Mouse (Mus musculus): ENCODE results near the gene Rxfp4.
A peak's percentile ranks its signal among the peaks of the same experiment; 100 is the strongest.

The Rxfp4 gene

DNA sequence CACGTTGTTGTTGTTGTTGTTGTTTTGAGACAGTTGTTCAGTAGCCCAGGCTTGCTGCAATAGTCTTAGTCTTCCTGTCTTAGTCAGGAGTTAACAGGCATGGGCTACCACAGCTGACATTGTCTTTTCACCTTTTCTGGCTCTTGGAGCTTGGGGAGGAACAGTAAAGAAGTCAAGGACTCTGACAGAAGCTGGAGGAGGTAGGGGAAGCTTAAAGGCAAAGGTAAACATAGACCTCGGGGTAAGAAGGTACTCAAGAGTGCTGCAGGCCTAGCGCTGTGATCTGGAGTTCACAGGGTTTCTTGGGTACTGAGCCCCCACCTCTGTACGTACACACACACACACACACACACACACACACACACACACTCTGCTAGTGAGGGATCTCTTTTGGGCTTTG, 24.2 kb downstream of the Rxfp4 start:
- no peak for DNase-seq (ENCODE audit: low spot score)

DNA sequence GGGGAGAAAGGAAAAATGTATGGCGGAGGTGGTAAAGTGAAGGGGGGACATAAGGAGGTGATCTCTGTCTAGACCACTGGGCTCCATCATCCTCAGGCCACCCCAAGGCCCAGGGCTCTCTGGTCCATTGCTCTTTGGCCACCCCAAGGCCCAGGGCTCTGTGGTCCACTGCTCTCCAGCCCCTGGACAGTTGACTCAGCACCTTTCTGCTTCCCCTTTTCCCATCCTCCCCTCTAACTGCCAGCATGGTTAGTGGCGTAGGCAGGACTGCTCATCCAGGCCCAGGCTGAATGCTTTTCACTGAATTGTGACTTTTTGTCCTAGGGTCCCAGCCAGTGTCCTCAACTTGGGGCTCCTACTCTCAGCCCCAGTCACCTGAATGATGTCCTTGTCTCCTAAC, 25.4 kb downstream of the Rxfp4 start:
- no peak for DNase-seq (ENCODE audit: low spot score)

DNA sequence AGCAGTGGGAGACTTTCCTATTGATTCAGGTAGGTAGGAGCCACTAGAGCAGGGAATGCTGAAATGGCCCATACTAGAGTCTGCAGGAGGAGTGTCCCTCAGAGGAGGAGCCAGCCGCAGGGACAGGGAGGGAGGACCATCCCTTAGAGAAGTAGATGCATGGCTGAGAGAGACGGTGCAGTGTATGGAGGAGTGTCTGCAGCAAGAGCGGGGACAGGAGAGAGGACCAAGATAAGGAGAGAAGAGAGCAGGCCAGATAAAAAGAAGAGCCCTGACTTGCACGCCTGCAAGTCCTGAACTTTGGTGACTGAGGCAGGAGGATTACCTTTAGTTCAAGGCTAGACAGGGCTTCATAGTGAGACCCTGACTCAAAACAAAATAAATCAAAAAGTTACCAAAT, 25.8 kb downstream of the Rxfp4 start:
- no peak for DNase-seq (ENCODE audit: low spot score)

DNA sequence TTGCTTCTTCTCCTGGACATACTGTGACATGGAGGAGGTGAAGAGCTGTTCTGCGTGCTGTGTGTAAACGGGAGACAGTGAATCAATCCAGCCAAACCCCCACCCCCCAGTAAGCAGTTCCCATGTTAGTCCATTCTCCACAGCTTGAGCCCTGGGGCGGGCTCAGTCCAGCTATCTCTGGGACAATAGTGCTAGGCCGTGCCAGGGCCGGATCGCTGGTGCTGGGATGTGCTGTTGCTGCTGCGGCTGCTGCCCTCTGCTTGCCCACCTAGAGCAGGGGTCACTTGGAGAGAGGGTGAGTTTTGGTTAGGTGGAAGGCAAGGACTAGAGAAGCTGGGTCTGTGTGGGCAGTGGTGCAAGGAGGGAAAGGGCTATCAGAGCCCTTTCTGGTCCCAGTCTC, 26.6 kb downstream of the Rxfp4 start:
- DNase-seq (ENCODE audit: low spot score): no peak

DNA sequence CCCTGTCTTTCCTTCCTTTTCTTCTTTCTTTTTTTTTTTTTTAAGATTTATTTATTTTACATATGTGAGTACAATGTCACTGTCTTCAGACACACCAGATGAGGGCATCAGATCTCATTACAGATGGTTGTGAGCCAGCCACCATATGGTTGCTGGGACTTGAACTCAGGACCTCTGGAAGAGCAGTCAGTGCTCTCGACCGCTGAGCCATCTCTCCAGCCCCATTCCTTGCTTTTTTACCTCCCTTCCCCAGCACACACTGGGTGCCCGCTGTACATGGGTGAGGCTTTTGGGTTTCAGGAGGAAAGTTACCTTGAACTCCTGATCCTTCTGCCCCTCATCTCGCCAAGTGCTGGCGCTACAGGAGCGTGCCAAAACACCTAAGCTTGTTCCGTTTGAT, 27.4 kb downstream of the Rxfp4 start:
- DNase-seq (ENCODE audit: low spot score): no peak

DNA sequence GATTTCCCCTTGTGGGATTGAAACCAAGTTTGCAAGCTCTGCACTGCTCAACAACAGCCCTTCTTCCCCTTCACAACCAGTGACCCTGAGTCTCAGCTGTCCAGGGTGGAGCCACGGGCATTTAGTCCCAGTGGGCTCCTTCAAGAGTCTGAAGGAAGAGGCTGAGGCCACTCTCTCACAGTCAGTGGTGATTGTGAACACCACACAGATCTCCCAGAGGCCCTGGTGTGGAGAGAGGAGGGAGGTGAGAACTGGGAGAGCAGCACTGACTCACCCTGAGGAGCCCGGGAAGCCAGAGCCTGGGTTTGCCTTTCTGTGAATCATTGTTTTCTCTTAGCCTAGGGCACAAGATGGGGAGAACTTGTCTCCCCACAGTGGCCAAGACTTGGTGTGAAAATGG, 28.0 kb downstream of the Rxfp4 start:
- peak; percentile 57 for DNase-seq (ENCODE audit: low spot score)

DNA sequence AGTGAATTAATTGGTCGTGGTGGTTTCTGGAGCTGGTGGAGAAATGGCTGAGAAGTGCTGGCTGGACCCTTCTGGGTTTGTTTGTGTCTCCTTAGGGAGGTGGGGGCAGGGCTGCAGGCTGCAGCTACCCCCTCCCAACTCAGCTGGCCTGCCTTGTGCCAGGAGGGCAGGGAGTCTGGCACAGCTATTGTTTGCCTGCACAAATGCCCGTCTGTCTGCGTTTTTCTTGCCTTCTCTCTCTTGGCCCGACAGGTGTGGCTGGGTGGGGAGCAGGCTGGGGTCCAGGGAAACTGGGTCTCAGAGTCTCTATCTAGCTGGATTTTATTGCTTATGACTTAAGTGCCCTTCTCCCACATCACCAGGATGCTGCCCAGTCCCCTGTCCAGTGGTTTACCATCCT, 28.6 kb downstream of the Rxfp4 start:
- no peak for DNase-seq (ENCODE audit: low spot score)

DNA sequence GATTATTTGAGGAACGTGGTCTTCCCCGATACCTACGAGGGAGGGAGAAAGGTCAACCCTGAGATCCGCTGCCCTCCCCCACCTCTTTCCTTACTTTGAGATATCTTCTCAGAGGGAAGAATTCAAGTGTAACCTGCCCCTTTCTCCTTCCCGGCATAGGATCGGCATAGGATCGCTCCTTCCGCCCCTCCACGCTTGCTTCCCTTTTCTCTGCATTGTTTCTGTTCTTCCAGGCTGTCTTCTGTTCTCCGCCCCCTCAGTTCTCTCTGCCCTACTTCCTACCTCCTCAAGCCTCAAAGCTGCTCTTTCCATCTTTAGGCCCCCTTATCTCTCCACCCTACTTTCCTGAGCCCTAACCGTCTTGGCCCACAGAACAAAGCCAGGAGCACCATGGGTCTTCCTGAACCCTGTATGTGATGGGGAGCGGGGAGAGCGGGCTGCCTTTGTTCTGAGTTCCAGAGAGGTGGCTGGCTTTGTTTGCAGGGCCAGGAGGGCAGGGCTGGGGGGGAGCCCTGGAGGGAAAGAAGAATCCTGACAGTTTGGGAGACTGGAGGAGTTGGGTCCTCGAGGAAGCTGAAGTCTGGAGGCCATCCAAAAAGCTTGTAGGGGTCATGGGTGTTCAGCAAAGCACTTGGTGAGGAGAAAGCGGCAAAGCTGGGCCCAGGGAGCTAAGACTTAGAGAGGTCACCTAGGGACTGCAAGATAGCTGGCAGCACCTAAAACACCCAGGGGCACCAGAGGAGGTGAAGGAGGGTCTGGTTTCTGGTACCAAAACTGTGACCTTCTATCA, 29.4 kb downstream of the Rxfp4 start:
- DNase-seq (ENCODE audit: low spot score): no peak

DNA sequence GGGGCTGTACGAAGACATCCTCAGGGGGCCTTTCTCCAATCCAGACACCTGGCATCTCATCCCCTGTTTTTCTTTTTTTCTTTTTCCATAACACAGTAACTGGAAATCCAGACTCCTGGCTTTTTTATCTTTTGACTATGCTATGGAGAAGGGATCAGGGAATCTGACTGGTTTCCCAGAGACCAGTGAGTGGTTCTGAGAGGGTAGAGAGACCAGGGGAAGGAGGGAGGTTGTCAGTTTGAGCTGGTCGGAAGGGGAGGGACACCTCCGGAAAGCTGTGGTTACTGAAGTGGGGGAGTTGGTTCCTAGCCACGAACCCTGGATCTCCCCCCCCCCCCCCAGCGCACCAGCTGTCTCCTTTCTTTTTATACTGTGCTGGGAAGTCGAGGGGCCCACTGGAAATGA, 30.0 kb downstream of the Rxfp4 start:
- DNase-seq (ENCODE audit: low spot score): no peak

DNA sequence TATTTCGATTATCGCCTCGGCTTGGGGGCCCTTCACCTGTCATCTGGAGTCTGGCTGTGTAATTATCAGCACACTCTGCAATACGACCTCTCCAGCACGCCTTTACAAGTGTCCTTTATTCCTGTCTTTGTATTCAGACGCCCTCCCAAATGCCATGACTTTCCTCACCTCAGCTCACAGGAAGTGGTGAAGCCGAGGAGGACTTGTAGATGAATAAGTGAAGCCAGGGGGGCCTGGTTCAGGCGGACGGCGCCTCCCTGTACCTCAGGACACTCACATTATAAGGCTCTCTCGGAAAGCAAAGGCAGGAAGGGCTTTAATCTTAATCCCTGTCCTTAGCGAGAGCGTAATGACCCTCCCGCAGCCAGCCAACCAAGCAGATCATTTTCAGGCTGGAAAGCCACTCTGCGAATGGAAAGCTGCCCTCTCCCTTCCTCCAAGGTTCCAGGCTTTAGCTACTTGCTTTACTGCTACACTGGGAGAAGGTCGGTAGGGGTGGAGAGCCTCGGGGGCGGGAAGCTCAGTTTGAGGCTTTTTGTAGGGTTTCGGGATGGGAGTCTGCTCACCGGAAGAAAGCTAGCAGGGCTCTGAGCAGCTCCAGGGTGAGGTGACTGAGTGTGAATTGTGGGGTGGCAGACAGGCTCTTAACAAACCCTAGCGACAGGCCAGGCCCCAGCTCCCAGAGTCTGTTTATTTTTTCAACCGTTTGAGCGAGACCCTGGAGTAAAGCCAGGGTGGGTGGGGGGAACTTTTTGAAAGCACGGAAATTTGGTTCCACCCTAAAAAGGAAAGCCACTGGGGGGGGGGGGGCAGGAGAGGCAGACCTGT, 30.6 kb downstream of the Rxfp4 start:
- DNase-seq (ENCODE audit: low spot score): peak; percentile 41

DNA sequence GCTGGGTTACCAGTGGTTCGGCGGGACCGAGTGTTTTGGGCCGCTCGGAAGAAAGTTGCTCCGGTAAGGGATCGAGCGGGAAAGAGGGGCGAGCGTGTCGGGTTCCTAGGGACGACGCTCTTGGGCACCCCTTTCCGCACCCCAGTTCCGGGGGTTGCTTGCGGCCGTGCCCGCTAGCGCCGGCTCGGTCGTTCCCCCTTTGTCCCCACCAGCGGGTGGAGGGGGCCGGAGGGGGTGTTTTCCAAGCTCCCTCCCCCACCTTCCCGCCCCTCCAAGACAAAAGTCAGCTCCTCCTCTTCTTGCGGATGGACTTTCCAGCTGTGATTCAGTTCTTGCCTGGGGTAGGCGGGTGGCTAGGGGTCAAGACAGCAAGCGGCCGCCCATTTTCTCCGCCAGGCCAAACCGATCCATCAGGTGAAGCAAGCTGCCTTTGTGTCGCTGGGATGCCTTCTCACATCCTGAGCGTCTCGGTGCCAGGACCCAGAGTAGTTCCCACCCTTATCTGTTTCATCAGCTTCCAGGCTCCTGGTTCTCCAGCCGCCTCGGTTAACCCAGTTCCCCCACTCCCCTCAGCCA, 31.3 kb downstream of the Rxfp4 start:
- peak; percentile 62 for DNase-seq (ENCODE audit: low spot score)

DNA sequence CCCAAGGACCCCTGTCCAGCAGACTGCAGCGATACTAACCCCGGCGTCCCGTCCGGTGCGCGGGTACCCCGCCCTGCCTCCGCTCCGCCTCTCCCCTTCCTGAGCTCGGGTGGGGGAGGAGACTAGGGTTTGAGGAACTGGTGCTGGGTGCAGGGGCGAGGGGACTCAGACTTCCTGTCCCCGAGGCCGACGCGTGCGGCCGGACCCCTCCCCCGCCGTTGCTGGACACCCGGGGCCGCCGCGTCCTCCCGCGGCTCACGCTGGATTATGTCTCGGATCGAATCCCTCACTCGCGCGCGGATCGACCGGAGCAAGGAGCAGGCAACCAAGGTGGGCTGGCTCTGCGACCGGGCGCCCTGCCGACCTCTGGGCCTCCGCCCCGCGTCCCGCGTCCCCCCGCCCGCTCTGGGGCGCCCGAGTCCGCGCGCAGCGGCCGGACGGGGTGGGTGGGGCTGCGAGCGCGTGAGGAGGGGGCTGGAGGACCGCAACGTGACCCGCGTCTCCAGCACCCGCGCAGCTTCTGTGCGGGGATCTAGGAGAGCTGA, 31.9 kb downstream of the Rxfp4 start:
- DNase-seq (ENCODE audit: low spot score): peak; percentile 72

DNA sequence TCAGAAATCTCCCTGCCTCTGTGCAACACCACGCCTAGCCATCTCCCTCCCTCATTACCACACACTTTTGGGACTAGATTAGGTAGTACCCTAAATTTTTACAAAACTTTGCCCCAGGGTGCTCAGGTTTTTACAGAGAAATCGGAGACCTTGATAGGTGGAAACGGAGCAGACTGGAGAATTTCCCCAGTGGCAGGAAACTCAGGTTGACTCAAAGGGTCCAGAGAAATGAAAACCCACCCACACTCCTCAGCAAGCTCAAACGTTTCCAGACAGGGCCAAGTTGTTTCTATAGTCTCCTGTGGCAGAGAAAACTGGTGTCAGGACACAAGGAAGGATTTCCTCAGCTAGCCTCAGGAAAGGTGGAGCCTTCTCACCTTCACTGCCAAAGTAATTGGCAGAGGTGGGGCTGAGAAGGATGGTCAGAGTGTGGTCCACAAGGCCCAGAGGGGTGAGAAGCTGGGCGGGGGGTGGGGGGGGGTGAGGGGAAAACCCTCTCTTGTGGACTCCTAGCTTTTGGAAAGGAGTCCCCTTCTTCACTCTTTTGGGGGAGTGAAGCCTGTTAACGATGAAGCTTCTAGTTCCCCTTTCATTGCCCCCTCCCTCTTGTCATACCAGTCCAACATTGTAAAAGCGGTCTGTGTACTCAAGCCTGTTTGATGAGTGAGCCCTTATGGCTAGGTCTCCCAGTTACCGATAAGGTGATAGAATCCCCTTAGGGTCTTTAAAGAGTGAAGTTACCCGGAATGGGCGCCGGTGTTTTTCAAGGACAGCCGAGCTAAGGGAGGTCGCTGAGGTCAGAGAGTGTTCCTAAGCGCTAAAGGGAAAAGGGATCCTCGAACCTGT, 32.6 kb downstream of the Rxfp4 start:
- DNase-seq (ENCODE audit: low spot score): no peak

DNA sequence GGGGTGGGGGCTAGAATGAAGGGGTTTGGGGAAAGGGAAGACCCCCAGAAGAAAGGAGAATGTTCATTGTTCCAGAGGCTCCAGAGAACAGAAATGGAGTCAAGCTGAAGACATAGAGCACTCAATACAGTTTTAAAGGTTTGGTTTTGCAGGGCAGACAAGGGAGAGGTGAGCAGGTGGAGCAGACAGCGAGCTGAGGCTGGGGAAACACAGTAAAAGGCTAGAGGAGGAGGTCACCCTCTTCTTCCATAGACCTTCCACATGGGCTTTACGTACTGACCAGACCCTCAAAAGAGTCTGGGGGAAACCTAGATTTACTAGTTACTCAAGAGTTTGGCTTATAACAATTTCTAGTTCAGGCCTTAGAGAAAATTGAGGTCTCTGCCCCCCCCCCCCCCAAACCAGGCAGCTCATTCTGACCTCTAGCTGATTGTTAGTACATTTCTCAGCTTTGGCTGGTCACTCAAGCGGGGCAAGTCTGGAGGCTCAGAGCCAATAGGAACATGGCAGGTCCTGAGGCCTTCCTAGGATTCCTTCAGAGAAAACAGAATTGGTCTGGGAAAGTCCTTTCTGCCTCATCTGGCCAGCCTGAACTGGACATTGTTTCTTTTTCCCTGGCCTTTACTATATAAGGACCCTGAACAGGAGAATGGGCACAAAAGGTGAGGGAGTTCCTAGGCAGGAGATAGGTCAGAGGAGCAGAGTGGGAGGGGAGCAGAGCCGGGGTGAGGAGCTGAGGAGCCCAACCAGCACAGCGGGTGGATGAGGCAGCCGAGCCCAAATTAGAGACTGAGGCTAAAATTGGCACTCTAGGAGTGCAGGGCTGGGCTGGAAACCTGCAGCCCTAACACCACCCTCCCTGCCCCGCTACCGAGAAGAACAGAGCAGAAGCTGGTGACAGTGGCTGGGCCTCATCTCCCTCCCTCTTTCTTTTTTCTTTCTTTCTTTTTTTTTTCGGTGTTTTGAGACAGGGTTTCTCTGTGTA, 33.5 kb downstream of the Rxfp4 start:
- no peak for DNase-seq (ENCODE audit: low spot score)

DNA sequence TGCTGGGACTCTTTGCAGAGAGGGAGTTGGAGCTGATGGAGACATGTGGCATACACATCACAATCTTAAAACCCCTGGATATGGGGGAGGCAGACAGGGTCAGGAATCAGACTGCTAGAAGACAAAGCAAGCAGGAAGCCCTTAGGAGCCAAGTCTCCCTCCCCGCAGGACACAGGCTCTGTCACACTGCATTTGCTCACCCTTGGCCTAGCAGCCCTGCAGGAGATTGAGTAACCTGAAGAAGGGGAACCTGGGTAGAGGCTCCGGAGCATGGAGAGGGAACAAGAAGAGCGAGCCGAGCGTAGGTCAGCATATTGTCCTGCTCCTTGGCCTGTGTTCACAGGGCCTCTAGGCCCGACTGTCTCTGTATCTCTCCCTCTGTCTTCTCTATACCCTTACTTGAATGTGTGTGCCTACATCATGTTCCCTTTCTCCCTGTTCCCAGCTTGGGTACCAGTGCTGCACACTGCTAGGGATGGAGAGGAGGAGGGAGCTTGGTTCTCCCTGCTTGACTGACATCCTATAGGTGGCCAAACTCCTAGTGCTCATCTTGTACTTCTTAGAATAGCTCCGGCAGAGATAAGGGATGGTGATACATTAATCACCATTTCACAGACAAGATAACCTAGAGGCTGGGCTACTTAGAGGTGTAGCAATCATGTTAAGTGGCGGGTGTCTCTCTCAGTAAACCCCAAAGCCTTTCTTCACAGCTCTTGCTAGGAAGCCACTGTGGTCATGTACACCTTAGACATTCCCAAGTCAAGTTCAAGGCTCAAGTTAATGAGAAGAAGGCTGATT, 34.7 kb downstream of the Rxfp4 start:
- DNase-seq (ENCODE audit: low spot score): no peak

DNA sequence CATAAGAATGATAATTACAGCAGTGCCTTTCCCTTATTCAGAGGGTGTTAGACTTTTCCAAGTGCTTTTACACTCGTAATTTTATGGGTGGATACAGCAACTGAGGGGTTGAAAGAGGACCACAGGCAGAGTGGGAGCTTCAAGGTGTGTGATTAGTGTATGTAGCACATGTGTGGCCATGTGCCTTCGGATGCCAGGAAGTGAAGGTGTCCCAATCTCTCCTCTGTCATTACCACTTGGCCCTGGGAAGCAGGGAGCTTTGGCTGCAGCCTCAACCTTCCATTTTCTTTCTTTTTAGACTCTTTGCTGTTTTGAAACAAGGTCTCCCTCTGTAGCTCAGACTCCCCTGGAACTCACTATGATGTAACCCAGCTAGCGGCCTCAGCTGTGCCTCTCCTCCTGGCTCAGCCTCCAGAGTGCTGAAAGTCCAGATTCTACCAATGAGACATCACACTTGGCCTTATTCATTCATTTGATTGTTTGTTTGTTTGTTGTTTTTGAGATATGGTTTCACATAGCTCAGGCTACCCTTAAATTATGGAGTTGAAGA, 35.9 kb downstream of the Rxfp4 start:
- DNase-seq (ENCODE audit: low spot score): no peak

DNA sequence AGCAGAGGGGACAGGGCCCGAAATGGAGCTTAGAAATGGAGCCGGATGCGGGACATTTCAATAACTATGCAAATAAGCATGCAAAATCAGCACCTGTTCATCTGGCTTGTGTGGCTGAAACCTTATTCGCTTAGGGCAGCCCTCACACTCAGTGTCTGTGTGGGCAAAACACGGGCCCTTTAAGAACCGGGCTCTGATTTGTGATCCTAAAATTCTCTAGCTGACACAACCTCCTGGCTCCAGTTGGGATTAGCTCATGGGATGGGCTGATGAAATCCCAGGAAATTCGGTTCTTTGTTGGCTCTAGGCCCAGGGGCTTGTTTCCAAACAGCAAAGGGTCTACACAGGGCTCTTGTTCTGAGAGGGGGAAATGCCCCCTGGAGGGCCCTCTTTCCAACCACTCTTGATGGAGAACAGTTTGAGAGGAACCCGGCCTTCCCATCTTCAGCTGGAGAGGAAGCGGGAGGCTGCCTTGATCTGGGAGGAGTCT, 37.0 kb downstream of the Rxfp4 start:
- peak; percentile 68 for DNase-seq (ENCODE audit: low spot score)

DNA sequence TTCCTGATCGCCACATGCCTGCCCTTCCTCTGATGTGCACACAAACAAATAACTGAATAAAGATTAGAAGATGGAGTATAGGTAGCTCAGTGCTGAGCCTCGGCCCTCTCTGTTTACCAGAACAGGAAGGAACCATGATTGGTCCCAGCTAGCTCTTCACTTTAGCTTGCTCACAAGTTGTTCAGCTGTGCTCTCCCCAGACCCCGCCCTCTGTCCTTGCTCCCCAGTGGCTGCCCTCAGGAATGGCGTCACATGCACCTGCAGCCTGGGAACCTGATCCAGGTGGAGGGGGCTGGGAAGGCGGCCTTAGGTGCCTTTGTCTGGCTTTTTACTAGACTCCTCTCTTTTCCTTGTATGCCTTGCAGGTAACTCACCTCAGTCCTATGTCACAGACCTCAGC, 37.8 kb downstream of the Rxfp4 start:
- no peak for DNase-seq (ENCODE audit: low spot score)

DNA sequence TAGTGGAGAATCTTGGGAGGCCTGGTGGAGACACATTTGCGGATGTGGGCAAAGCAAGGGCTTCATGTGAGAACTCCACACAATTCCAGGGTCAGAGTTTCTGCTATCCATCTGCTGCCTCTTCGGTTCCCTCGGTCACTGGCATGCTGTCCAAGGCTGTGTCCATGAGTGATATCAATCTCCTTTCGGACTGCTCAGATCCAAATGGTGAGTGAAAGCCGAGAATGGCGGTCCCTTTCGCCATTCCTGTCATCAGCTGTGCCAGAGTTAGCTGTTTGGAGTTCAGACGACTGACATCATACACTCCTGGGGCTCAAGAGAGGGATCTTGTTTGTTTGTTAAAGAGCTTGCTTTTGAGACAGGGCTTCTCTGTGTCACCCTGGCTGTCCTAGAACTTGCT, 38.5 kb downstream of the Rxfp4 start:
- DNase-seq (ENCODE audit: low spot score): no peak

Data from urinary bladder, postnatal 14 days (tissue).